Mouse (Mus musculus) embryonic fibroblast, embryonic 13.5 days (primary cell): ENCODE measurements around the gene Cd80. TPM values are rescaled to one million over a fixed set of nuclear protein-coding genes. Genes with fewer than 3 reads are reported as not detected.
"Not testable (repeated sequence)": the region's sequence is repeated elsewhere in the genome, so short reads cannot be mapped to it uniquely, and the experiment has no call there.

Source experiments
- H3K27ac ChIP-seq: 2 replicates; pipeline ENCODE4 v1.5.1; 2012; ENCODE audit warnings: low read length, control low read depth, inconsistent platforms; ENCODE audit not compliant: insufficient read depth
- H3K4me1 ChIP-seq: 2 replicates; pipeline ENCODE4 v1.6.1; 2011; ENCODE audit warnings: low read length; ENCODE audit not compliant: control insufficient read depth, insufficient read depth
- H3K4me3 ChIP-seq: 2 replicates; pipeline ENCODE4 v1.5.1; 2011; ENCODE audit warnings: mild to moderate bottlenecking, control low read depth, low read length; ENCODE audit not compliant: insufficient read depth
- CTCF ChIP-seq: IDR thresholded peaks from 2 replicates; pipeline ENCODE4 v1.5.1; 2011; ENCODE audit warnings: mild to moderate bottlenecking, control low read depth, low read length, moderate library complexity, borderline replicate concordance; ENCODE audit not compliant: insufficient read depth
- POLR2A ChIP-seq: IDR thresholded peaks from 2 replicates; pipeline ENCODE4 v1.6.1; 2011; ENCODE audit warnings: low read depth, mild to moderate bottlenecking, control low read depth, low read length, moderate library complexity
- polyA plus RNA-seq: library from polyadenylated mRNA; stranded (reverse); fragments of >200 nt; gene quantifications from 2 replicates; pipeline ENCODE4 v1.2.4, GENCODE M21; 2011; ENCODE audit warnings: low read depth; ENCODE audit not compliant: missing spikeins, insufficient read length

Gene Cd80
- polyA plus RNA-seq, 1 experiment: 22.9 TPM

- Histone ChIP-seq H3K4me3 (no peak within 1 kb of the TSS), H3K4me1 (peaks cover 3% of the 10 kb centered on the region; the same call in 1 of the 2 replicates), H3K27ac (peak within 1 kb of the TSS; percentile 25; the same call in 1 of the 2 replicates)
- TF ChIP-seq CTCF: no peak
- TF ChIP-seq POLR2A: no peak
Observed at GRCm38 (mm10) chr16:38432498-38433425, 22.6 kb upstream of the Cd80 start, which contains the start of gene Pla1a. Pla1a (minus strand) TSS chr16:38433145.

- TF ChIP-seq POLR2A: no peak
- no peak for TF ChIP-seq CTCF
- Histone ChIP-seq H3K4me3 (no peak overlapping the region), H3K4me1 (peaks cover 3% of the 10 kb centered on the region; the same call in 1 of the 2 replicates), H3K27ac (no peak overlapping the region; the same call in 1 of the 2 replicates)
Observed at GRCm38 (mm10) chr16:38433514-38433913, 21.8 kb upstream of the Cd80 start.

- TF ChIP-seq CTCF (no peak), POLR2A (no peak)
- H3K4me1 ChIP-seq: peaks cover 3% of the 10 kb centered on the region; the same call in 1 of the 2 replicates
Observed at GRCm38 (mm10) chr16:38434295-38434795, 21.0 kb upstream of the Cd80 start.

GRCm38 (mm10) chr16:38439190-38439589, 16.2 kb upstream of the Cd80 start:
- Histone ChIP-seq H3K27ac (no peak overlapping the region), H3K4me3 (no peak overlapping the region), H3K4me1 (no peaks in the 10 kb centered on the region)
- no peak for TF ChIP-seq CTCF
- no peak for TF ChIP-seq POLR2A

More at GRCm38 (mm10) chr16:38434295-38434795, 21.0 kb upstream of the Cd80 start:
- no peak overlapping the region for H3K4me3 ChIP-seq
- no peak overlapping the region for H3K27ac ChIP-seq

- Histone ChIP-seq H3K4me3 (no peak overlapping the region), H3K4me1 (no peaks in the 10 kb centered on the region), H3K27ac (no peak overlapping the region)
- TF ChIP-seq CTCF (no peak), POLR2A (no peak)
Observed at GRCm38 (mm10) chr16:38440403-38440802, 15.0 kb upstream of the Cd80 start.

GRCm38 (mm10) chr16:38441611-38442010, 13.8 kb upstream of the Cd80 start:
- H3K27ac ChIP-seq: peak overlapping the region; percentile 53
- no peaks in the 10 kb centered on the region for H3K4me1 ChIP-seq
- no peak overlapping the region for H3K4me3 ChIP-seq
- TF ChIP-seq POLR2A (no peak), CTCF (no peak)

- no peak overlapping the region for H3K4me3 ChIP-seq
- no peaks in the 10 kb centered on the region for H3K4me1 ChIP-seq
- peak overlapping the region; percentile 53 for H3K27ac ChIP-seq
- TF ChIP-seq POLR2A (no peak), CTCF (no peak)
Observed at GRCm38 (mm10) chr16:38442216-38442615, 13.1 kb upstream of the Cd80 start.

GRCm38 (mm10) chr16:38443721-38444464, 11.5 kb upstream of the Cd80 start:
- H3K4me1 ChIP-seq: no peaks in the 10 kb centered on the region
- no peak for TF ChIP-seq CTCF
- no peak for TF ChIP-seq POLR2A
- H3K4me3 ChIP-seq: no peak overlapping the region
- no peak overlapping the region for H3K27ac ChIP-seq

- Histone ChIP-seq H3K27ac (no peak overlapping the region), H3K4me3 (no peak overlapping the region), H3K4me1 (no peaks in the 10 kb centered on the region)
- TF ChIP-seq CTCF (no peak), POLR2A (no peak)
Observed at GRCm38 (mm10) chr16:38445046-38445445, 10.3 kb upstream of the Cd80 start.

- Histone ChIP-seq H3K4me3 (no peak overlapping the region), H3K4me1 (no peaks in the 10 kb centered on the region), H3K27ac (no peak overlapping the region)
- no peak for TF ChIP-seq CTCF
- no peak for TF ChIP-seq POLR2A
Observed at GRCm38 (mm10) chr16:38445576-38445975, 9.8 kb upstream of the Cd80 start.

- not testable (repeated sequence) for H3K27ac ChIP-seq, H3K4me1 ChIP-seq, H3K4me3 ChIP-seq
Observed at GRCm38 (mm10) chr16:38446141-38446540, 9.2 kb upstream of the Cd80 start.
